Mouse (Mus musculus) right cerebral cortex, postnatal 10 days (tissue): Measurements from ENCODE around the gene Lamb1.

ENCODE experiments used
- DNase-seq, 2 experiments: peaks; one replicate each; pipeline ENCODE4 v3.0.0; 2021; ENCODE audit warnings: low spot score in 2 of 2

Lamb1 gene

DNA sequence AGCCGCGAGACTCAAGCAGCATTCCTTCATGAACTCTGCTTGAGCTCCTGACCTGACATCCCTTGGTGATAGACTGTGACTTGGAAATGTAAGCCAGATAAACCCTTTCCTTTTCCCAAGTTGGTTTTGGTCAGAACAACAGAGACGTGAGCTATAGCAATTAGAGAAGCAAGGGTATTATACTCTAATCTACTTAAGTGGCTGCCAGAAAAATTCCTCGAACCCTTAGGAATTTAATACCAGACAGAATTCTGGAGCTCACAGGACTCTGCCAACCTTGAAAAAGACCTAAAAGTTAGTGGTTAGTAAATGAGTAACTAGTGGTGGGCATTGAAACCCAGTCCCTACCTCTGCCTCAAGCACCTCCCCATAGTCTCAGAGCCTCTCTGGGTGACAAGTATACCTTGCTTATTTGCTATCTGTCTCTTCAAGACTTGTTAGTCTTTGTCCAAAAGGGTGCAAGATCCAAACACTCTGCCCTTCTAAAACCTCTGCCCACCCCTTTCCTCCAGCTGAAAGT, 18.6 kb downstream of the Lamb1 start:
- no peak for DNase-seq

DNA sequence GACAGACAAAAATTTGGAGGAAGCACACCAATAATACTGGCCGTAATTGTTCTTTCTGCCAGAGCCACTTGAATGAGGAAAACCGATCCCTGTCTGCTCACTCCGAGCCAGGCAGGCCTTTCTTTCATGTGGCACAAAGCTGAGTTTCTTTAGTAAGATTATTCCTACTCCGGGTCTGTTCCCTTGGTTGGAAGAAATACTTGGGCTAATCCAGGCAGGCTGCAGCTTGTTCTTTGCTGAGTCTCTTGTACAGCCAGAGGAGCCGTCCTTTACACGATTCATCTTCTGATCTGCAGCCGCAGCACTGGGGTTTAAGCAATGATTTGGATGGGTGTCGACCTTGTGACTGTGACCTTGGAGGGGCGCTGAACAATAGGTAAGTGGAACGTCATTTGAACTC, 24.0 kb downstream of the Lamb1 start:
- DNase-seq, result no peak

DNA sequence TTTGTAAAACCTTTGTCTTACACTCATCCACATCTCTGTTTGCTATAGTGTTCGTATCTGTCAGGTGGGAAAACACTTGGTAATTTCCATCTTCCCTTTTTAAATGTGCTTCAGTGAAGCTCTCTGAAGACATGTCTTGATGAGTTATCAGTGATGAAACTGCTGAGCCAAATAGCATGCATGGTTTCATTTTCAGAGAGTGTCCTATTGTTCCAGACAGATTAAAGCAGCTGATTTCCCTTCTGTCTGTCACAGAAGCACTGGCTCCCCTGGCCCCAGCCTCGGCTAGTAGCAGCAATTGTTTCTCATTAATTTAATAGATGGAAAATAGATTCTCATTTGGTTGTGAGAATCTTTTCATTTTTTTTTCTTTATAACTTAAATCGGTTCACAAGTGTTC, 25.9 kb downstream of the Lamb1 start:
- no peak for DNase-seq

DNA sequence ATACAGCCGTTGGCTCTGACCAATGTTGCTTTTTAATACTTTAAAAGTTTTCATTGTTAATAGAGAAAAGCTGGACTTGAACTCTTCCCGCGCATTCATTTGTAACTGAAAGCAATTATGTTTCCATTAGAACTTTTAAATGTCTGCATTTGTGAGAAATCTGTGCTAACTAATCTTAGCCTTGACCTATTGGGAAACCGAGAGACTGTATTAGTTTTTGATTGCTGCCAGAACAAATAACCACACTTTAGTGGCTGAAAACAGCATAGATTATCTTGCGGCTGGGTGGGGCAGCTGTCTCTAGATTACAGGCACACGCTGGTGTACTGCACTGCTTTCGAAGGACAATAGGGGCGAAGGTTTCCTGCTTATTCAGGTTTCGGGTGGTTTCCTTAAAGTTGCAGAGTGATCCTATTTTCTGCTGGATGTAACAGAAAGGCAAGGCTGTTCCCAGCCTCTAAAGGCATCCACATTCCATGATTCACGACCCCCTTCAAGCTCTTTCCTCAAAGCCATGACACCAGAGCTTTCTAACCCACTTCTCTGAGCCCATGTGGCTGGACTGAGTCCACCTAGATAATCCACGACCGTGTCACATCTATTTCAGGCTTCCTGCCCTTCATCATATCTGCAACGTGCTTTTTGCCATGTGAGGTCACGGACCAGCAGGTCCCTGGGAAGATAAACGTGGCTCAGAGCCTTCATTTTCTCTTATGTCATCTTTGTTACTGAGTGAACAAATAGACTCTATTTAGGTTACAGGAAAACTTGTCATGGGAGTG, 28.5 kb downstream of the Lamb1 start:
- no peak for DNase-seq

DNA sequence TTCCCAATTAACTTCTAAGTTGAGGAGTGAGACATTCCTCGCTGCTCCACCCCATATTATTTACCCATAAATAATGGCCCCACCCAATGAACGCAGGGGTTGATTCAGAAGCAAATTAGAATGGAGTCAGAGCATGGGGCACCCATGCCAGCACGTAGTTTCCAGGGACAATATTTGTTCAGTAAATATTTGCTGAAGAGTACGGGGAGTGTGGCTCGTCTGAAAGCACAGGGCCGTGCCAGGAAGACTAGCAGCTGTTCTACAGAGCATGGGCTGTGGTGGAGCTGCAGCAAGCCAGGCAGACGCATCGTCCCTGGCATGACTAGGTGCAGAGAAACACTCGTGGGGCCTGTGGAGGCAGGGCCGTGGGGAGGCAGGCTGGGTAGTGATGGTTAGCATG, 29.5 kb downstream of the Lamb1 start:
- no peak for DNase-seq

DNA sequence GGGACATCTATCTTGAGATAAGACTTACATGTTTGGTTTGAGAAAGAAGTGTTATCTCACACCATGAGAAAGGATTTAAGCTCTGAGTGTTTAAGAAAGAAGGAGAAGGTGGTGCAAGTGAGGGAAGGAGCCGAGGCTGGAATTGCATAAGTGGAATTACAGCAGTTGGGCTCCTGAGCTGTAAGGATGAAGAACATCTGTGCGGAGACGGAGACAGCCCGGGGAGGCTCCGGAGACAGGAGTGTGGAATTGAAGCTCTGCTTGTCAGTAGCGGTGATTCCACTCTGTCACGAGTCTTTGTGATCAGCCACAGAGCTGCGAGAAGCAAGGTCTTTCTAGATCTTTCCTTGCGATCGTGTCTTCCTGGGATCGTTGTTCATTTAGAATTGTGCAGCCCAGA, 30.0 kb downstream of the Lamb1 start:
- no peak for DNase-seq

DNA sequence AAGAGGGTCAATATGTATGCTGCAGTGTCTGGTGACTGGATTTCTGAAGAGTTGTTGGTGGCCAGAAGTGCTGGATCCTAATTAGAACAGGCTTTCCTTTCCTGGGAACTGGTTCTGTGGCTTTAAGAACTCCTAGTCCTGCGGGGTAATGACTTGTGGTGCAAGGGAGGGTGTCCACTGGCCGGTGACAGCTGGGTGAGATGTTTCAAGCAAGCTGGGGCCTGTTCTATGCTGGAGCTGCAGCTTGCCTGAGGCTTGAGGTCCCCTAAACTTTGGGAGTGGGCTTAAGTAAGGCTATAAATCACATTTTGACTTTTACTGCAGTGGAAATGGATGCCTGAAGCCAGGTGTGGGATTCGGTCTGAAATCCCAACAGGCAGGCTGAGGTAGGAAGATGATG, 30.5 kb downstream of the Lamb1 start:
- no peak for DNase-seq

DNA sequence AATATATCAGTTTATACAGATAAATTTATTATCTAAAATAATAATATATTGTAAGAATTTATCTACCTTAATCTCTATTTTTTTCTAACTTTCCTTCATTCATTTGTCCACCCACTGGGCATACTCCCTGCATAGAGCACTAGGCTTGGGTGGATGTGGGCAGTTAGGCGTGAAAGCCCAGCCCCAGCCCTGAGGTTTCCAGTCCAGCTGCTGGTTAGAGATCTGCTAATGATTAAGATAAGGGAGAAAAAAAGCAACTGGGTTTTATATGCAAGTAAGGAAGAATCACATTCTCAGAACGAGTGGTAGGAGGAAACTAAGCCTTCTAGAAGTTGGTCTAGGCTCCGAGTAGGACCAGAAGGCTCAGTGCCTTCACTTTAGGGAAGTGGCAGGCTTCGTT, 31.1 kb downstream of the Lamb1 start:
- no peak for DNase-seq

DNA sequence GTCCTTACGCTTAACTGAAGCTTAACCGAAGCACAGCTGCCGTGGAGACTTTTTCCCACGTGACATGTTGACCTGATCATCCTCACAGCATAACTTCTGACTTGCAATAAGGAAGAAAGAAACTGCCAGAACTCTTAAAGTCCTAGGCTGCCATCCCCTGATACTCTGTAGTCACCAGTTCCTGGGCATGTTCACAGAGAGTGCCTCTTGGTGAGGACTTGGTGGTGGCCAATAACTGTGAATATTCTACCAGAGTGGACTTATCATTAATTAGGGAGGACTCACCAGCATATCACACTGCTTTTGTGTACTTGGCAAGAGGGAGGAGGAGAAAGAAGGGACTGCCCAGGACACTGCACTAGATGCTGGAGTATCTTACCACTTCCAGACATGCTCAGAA, 33.1 kb downstream of the Lamb1 start:
- DNase-seq, result no peak

DNA sequence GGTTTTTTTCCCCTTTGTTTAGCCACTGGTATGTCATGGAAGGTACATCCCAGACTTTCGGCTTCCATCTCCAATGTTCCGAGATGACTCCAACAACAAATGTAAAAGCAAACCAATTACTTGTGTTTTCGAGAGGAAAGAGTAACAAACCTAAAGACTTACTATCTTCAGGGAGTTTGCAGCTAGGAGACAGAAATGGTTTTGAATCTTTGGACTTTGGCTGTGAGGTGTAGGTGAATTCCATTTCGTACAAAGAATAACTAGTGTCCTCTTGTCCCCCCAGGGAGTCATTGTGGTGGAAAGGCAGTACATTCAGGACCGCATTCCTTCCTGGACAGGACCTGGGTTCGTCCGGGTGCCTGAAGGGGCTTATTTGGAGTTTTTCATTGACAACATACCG, 33.5 kb downstream of the Lamb1 start:
- DNase-seq, result no peak

DNA sequence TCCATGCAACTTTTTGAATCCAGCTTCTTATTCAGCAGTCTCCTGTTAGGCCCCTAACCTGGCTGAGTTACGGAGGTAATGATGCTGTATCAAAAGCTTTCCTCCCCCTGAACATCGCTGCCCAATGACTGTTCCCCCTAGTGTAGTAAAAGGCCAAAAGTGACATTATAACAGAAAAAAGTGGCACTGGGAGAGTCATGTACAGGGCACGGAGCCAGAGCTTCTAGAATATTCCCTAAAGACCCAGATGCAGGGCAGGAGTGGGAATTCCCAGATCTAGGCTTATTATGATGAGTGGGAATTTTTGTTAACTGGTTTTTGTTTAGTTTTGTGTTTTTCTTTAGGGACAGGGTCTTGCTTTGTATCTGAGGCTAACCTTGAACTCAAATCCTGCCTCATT, 34.1 kb downstream of the Lamb1 start:
- no peak for DNase-seq

DNA sequence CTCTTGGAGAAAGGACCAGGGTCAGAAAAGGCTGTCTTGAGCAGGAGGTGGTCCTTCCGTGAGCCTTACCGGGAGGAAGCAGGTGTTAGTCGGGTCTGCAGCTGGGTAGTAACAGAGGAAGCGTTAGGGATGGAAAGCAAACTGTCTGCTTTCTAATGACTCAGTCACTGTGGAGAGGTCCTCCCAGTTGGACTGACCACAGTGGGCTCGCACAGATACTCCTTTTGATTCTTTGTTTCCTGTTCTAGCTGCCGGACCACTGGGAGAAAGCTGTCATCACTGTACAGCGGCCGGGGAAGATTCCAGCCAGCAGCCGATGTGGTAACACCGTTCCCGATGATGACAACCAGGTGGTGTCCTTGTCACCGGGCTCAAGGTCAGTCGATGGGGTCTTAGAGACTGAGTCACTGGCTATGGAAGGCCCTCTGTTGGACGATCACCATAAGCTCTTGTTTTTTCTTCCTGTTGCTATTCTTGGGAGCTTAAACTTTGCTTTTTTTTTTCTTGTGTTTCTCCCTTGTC, 34.7 kb downstream of the Lamb1 start:
- DNase-seq, result no peak

DNA sequence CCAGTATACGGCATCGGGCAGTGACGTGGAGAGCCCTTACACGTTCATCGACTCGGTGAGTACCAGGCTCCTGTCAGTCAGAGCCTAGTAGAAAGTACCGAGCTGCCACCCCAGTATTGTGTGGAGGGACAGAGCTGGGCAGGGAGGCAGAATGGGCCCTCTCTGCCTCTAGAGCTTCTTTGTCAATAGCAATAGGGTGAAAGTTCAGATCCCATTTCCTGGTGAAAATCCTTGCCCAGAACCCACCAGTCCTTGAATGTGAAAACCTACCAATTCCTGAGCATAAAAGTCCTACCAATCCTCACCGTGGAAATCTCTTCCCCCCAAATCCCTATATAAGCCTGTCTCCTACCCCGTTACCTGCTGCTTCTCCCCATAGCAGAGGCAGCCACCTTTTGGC, 35.2 kb downstream of the Lamb1 start:
- no peak for DNase-seq

DNA sequence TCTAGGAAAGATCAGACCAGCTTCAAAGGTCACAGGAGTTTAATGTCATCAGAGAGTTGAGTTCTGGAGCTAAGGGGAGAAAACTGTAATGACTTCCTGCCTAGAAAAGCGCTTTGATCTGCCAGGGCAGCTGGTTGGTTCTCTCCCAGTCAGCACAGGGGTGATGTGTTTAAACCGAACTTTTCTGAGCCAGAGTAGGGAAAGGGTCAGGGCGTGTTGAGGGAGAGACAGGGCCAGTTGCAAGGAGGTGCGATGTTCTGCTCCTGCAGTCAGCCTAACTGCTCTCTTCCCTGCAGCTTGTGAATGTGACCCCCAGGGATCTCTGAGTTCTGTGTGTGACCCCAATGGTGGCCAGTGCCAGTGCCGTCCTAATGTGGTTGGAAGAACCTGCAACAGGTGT, 37.2 kb downstream of the Lamb1 start:
- DNase-seq, result no peak

DNA sequence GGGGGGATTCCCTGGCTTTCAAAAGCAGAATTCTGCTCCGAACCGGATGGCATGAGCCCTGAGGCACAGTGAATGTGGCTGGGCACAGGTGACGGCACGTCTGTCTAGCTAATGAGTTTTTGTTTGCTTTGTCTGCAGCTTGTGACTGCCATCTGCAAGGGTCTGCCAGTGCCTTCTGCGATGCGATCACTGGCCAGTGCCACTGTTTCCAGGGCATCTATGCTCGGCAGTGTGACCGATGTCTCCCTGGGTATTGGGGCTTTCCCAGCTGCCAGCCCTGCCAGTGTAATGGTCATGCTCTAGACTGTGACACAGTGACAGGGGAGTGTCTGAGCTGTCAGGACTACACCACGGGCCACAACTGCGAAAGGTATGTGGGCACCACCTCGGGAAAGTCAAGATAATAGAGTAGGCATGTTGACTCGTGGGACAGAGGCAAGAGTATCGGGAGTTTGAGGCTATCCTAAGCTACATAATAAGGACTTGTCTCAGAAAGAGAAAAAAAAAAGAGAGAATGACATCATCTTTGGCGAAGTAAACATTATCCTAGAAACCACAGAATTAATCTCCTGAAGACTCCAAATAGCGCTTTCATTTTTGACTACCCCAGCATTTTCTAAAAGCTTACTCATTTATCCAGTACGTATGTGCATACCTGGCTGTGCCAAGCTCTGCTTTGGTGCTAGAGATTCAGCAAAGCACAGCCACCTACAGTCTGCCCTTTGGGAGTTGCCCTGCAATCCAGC, 37.9 kb downstream of the Lamb1 start:
- no peak for DNase-seq

DNA sequence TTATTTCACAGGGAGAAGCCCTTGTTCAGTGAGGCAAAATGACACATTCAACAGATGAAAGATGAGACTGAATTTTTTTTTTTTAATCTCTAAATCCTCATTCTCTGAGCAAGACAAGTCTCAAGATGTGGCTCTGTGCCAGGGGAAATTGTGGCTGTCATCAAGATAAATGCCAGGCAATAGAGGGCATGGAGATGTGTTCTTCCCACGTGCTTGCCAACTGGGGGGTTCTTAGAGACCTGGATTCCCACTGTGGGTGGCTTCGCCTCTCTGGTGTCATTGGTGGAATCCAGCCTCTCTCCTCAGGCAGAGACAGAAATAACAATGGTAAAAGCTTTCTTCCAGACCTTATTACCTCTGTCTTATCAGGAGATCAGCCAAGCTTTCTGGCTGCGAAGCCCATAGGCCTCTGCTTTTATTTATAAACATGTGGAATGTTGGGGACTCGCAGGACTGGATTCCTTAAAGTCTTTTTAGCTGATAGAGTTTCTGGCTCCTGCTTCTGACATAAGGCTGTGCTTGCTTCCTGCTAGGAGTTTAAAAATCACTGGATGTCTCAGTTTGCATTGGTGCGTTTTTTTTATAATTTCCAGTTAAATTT, 41.1 kb downstream of the Lamb1 start:
- peak; percentile 59 to 63 for DNase-seq

DNA sequence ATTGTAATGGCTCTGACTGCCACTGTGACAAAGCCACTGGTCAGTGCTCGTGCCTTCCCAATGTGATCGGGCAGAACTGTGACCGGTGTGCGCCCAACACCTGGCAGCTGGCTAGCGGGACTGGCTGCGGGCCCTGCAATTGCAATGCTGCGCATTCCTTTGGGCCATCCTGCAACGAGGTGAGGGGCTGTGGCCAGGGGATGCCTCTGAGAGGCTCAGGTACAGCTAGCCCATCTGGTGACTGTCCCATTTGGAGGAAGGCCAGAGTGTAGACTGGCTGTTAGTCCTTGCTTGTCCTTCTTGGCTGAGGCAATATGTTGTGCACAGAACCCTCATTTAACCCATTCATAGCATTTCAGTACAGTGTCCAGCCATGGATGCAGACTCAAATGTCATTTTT, 42.0 kb downstream of the Lamb1 start:
- DNase-seq, result no peak

DNA sequence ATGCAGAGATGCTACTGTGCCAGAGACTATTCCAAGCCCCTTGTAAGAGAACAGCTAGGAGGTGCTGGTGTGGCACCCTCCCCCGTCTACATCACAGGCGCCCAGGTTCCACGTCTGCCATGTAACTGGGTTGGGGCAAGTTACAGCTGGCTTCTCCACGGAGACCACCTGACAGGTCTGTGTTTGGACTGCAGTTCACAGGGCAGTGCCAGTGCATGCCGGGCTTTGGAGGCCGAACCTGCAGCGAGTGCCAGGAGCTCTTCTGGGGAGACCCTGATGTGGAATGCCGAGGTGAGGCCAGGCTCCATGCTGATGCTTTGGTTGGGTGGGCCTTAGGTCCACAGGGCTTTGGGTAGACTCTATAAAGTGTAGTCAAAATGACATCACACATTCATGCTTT, 42.7 kb downstream of the Lamb1 start:
- DNase-seq, result no peak

DNA sequence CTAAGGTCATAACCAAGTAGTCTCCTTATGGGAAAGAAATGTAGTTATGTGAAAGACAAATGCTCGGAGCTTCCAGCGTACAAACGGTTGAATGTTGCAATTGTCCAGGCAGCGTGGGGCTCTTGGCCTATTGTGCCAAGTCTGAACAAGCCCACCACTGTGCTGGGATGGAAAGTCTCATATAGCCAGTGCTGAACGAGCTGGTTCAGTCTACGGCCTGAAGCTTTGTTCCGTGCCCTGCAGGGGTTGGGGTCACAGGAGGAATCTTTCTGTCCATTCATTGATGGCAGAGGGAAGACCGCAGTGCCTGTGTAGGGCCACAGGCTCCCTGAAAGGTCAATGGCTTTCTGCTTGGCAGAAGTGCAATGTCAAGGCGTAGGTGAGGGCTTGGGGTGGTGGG, 45.7 kb downstream of the Lamb1 start:
- no peak for DNase-seq

DNA sequence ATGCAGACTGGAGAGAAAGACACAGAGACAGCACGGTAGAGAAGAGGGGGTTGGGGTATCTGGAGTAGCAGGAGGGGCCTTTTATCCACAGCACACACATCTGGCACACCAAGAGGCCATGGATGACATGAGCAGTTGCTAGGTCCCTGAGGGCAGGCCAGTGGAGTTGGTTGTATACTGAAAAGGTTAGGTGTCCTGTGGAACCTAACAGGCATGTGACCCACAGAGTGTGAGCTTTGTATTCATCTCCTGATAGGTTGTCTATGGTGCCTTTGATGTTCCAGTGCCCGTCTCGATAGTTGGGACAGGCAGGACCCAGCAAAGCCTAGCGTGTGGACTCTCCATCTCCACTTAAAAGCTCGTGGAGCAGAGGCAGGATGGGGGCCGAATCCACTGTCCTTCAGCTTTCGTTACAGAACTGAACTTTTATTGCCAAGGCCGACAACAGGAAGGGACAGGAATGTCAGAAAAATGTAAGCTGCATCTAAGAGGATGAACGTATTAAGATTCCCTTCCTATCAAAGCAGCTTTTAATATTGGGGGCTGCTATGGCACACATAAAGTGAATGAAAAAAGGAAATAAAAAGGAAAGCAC, 46.7 kb downstream of the Lamb1 start:
- no peak for DNase-seq

DNA sequence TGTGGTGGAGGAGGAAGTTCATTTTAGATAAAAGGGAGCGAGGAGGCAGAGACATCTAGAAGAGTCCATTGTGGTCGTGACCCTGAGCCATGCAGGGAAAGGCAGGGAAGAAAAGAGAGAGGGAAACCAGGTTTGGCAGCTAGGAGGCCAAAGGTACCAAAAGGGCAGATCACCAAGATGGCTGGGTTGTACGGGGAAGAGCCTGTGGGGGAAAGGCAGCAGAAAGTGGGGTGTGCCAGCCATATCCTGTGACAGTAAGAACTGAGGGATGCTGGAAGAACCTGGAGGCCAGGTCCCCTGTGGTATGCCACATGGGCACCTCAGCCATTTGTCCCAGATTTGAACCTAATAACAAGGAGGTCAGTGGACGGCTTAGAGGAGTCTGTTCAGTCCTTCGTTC, 47.2 kb downstream of the Lamb1 start:
- DNase-seq, result no peak

DNA sequence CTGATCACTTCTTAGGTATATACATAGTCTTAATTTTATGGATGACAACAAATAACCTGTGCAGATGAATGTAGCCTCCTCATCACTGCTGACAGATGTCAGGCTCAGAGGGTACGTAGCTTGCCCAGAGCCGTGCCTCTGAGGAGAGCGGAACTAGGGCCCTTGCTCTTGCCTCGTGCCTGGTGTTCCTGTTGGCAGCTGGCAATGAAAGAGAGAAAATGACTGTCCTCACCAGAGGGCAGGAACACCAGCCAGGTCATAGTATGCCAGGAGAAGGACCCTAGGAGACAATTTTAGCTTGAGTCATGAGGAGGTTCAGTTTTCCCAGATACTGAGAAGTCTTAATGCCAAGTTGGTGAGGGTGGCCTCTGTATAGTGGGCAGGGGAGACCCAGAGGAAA, 48.1 kb downstream of the Lamb1 start:
- peak in 1 of 2 experiments; percentile 14 for DNase-seq
